Mouse (Mus musculus) midbrain, postnatal 0 days (tissue): ENCODE measurements around the gene Foxo4. TPM values are rescaled to one million over a fixed set of nuclear protein-coding genes. Genes with fewer than 3 reads are reported as not detected.
A peak's percentile ranks its signal among the peaks of the same experiment; 100 is the strongest.

Source experiments
- ATAC-seq: fragments of 200-750 bp; cut with Nextera tagmentation; 2 replicates; pipeline ENCODE4 v1.8.0; 2017; ENCODE audit warnings: moderate number of reproducible peaks, mild to moderate bottlenecking, moderate TSS enrichment, moderate library complexity; ENCODE audit not compliant: low FRiP score
- DNase-seq: peaks from one replicate; pipeline ENCODE4 v3.0.0-alpha.2; 2015; ENCODE audit warnings: low spot score
- H3K27ac ChIP-seq: fragments of 300-500 bp; sonication (generic); 2 replicates; pipeline ENCODE4 v1.5.1; 2014; ENCODE audit warnings: low read depth, mild to moderate bottlenecking, low read length, mixed read lengths
- H3K27me3 ChIP-seq: fragments of 300-500 bp; sonication (generic); 2 replicates; pipeline ENCODE4 v1.6.1; 2014; ENCODE audit warnings: low read length, control low read depth, mixed read lengths; ENCODE audit not compliant: insufficient read depth
- H3K36me3 ChIP-seq: fragments of 300-500 bp; sonication (generic); 2 replicates; pipeline ENCODE4 v1.6.1; 2014; ENCODE audit warnings: low read length, control low read depth, mixed read lengths; ENCODE audit not compliant: insufficient read depth
- H3K4me1 ChIP-seq: fragments of 300-500 bp; sonication (generic); 2 replicates; pipeline ENCODE4 v1.6.1; 2014; ENCODE audit warnings: mild to moderate bottlenecking, control low read depth, antibody characterized with exemption, low read length, mixed read lengths; ENCODE audit not compliant: insufficient read depth
- H3K4me2 ChIP-seq: fragments of 300-500 bp; sonication (generic); 2 replicates; pipeline ENCODE4 v1.6.1; 2014; ENCODE audit warnings: low read depth, mild to moderate bottlenecking, low read length, mixed read lengths; ENCODE audit not compliant: poor library complexity, severe bottlenecking
- H3K4me3 ChIP-seq: fragments of 300-500 bp; sonication (generic); 2 replicates; pipeline ENCODE4 v1.5.1; 2014; ENCODE audit warnings: low read depth, mild to moderate bottlenecking, low read length, moderate library complexity
- H3K9ac ChIP-seq: fragments of 300-500 bp; sonication (generic); replicated peaks from 2 replicates; pipeline ENCODE4 v1.6.1; 2014; ENCODE audit warnings: mild to moderate bottlenecking, low read length, moderate library complexity, mixed read lengths; ENCODE audit not compliant: poor library complexity, severe bottlenecking
- H3K9me3 ChIP-seq: fragments of 300-500 bp; sonication (generic); 2 replicates; pipeline ENCODE4 v1.6.1; 2016; ENCODE audit warnings: low read length, control low read depth
- CTCF ChIP-seq: IDR thresholded peaks from 2 replicates; pipeline ENCODE4 v1.5.1; 2016; ENCODE audit warnings: antibody characterized with exemption, mild to moderate bottlenecking
- WGBS: fragments of 180-500 bp; shearing (Covaris S2); extraction: QIAGEN DNeasy Blood & Tissue Kit; methylation state at CpG from one replicate; pipeline ENCODE4 v1.1.7; 2014; 5-methylcytosine and 5-hydroxymethylcytosine counted together
- polyA plus RNA-seq: library from polyadenylated mRNA; unstranded; fragments of >200 nt; fragmentation: Nextera tagmentation; extraction: Ambion mirVana; gene quantifications from 2 replicates; pipeline ENCODE4 v1.2.1, GENCODE M21; 2015
- total RNA-seq: library from RNA; depleted of rRNA; stranded (reverse); fragments of >200 nt; gene quantifications from 2 replicates; pipeline ENCODE4 v1.2.3, GENCODE M21; 2014; rRNA removed

Foxo4 gene
- 9.8 and 13.8 TPM in 2 replicates for total RNA-seq
- polyA plus RNA-seq = 0.48 and 0.65 TPM in 2 replicates

DNA sequence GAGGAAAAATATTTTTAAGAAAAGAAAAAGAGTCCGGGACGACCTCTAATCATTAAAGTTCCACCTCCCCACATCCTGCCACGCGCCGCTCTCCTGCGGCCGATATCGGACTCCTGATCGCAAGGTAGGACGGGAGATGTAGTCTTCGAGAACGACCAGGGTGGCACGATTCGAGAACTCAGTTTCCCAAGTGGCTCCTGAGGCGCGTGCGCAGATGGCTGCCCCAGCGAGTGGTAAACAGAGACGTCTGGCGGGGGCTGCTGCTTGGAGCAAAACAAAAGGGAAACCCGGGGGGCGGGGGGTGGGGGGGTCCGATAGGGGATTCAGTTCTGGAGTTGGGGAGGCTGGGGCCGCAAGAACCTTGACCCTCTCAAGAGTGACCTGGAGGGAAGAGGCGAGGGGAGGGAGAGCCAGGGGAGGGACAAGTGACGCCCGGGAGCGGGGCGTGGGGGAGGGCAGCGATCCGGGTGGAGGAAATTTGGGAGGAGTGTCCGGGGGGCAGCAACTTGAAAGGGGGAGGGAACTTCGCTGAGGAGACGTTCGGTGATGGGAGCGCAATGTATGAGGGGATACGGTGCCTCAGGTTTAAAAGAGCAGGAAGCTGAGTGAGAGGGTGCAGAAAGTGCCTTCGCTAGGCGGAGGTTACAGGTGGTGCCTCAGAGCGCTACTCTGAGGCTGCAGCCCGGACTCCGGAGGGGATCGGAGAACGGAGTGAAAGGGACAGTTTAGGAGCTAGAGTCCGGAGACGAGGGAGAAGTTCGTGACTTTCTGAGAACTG is at the start of gene Foxo4:
Gene Foxo4 (plus strand): TSS at position 577 of the 778 bp plus-strand sequence.
- Histone ChIP-seq H3K9me3 (no peaks in the 10 kb centered on the region), H3K4me1 (no peaks in the 10 kb centered on the region), H3K36me3 (no peaks in the 10 kb centered on the region), H3K9ac (0 out of 2 replicates have a peak within 1 kb of the TSS, but pooled peaks have one; percentile 33), H3K27ac (no peak within 1 kb of the TSS), H3K4me3 (peak within 1 kb of the TSS; percentile 46), H3K27me3 (no peaks in the 10 kb centered on the region), H3K4me2 (peak within 1 kb of the TSS; percentile 78)
- no peak for TF ChIP-seq CTCF
- DNase-seq (peak; percentile 94), ATAC-seq (peak; percentile 91)
- 26% methylated on average over 46 of the region's 47 CpGs for WGBS

DNA sequence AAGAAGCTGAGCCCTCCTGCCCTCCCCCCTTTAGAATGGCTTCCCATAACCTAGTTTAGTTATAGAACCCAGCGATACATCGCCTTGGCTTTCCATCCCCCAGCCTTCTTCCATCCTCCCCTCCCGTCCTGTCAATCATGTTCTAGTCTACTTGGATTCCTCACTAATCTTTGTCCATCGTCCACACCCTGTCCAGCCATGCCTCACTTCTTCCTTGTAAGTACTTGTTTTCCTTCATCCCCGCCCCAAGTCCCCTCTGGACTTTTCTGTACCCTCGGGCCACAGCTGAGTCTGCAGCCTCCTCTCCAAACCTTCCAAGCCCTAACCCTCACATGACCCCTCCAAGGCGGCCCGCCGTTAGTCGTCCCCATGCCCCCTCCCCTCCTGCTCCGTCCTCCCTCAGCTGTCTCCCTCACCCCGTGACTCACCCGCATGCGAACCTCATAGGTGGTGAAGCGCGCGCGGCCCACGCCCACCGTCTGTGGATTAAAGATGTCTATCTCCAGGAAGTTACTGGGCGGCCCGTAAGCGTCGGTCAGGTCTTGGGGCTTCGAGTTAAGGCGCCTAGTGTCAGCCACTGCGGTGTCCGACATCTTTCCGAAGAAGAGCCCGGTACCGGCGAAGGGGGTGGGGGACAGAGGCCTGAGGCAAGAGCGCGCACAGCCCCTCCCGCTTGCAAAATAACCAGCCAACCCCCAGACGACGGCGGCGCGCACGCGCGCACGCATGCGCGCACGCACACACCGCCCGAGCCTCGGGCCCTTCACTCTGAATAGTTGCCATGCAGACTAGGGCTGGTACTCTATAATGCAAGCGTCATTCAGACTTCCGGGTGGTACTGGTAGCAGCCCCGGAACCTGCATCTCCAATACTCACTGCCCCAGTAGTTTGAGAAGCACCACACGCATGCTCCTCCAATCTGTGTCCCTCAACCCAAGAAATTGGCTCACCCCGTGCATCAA is 32.2 kb upstream of the Foxo4 start, which contains the start of gene Snx12:
Gene Snx12 (minus strand): TSS at position 730 of the 962 bp plus-strand sequence.
- peak; percentile 97 for ATAC-seq
- peak within 1 kb of the TSS; percentile 49 for H3K4me2 ChIP-seq
- no peaks in the 10 kb centered on the region for H3K4me1 ChIP-seq
- peak; percentile 95 for DNase-seq
- H3K36me3 ChIP-seq = no peaks in the 10 kb centered on the region
- H3K27me3 ChIP-seq = peaks cover 3% of the 10 kb centered on the region; the same call in 1 of the 2 replicates
- peak within 1 kb of the TSS; percentile 50 for H3K4me3 ChIP-seq
- H3K9me3 ChIP-seq = no peaks in the 10 kb centered on the region
- WGBS = 21% methylated on average over 55 of the region's 55 CpGs
- no peak for TF ChIP-seq CTCF
- peak within 1 kb of the TSS; percentile 61 for H3K9ac ChIP-seq
- H3K27ac ChIP-seq = peak within 1 kb of the TSS; percentile 65

DNA sequence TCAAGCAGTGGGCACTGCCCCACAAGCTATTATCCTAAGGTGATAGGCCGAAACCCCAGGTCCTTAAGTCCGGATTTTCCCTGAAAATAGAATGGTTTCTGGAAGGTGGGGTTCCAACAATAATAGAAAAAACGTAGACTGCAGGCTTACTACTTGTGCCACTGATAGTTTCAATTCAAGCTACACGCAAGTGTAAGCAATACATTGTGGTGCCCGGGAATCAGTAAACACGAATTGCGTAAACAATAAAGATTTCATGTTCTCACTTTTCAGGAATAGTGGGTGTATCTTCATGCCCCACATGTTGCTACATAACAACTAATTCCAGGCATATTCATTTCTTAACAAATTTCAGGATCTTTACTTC is 31.5 kb upstream of the Foxo4 start:
- H3K4me1 ChIP-seq = no peaks in the 10 kb centered on the region
- H3K36me3 ChIP-seq = no peaks in the 10 kb centered on the region
- no peak overlapping the region for H3K9ac ChIP-seq
- peak overlapping the region; percentile 50 for H3K4me3 ChIP-seq
- ATAC-seq (no peak), DNase-seq (no peak)
- H3K27ac ChIP-seq = peak overlapping the region; percentile 38
- H3K27me3 ChIP-seq = peaks cover 3% of the 10 kb centered on the region; the same call in 1 of the 2 replicates
- peak overlapping the region; percentile 38 for H3K4me2 ChIP-seq
- no peaks in the 10 kb centered on the region for H3K9me3 ChIP-seq
- 25% methylated on average over 7 of the region's 7 CpGs for WGBS
- no peak for TF ChIP-seq CTCF

DNA sequence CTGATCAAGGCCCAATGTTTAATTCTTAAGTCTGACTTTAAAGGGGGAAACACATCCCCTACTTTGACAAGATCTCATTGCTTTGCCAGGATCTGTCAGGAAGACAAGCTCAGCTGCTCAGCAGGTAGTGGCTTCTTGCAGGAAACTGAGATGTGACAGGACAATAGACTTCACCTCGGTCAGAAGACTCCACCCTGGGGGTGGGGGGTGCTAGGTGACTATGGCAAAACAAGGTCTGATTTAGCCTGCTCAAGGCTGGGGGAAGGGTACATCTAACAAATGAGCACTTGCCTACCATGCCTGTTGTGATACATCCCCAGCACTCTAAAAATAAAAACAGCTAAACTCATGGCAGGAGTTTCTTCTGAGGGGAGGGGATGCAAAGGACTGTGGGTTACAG is 9.3 kb upstream of the Foxo4 start:
- H3K36me3 ChIP-seq = no peaks in the 10 kb centered on the region
- H3K27me3 ChIP-seq = no peaks in the 10 kb centered on the region
- no peak overlapping the region for H3K4me2 ChIP-seq
- no peaks in the 10 kb centered on the region for H3K4me1 ChIP-seq
- no peak for ATAC-seq
- no peak for TF ChIP-seq CTCF
- no peak for DNase-seq
- no peak overlapping the region for H3K9ac ChIP-seq
- 6% methylated on average over 1 of the region's 1 CpGs for WGBS
- H3K27ac ChIP-seq = no peak overlapping the region
- no peaks in the 10 kb centered on the region for H3K9me3 ChIP-seq
- no peak overlapping the region for H3K4me3 ChIP-seq

DNA sequence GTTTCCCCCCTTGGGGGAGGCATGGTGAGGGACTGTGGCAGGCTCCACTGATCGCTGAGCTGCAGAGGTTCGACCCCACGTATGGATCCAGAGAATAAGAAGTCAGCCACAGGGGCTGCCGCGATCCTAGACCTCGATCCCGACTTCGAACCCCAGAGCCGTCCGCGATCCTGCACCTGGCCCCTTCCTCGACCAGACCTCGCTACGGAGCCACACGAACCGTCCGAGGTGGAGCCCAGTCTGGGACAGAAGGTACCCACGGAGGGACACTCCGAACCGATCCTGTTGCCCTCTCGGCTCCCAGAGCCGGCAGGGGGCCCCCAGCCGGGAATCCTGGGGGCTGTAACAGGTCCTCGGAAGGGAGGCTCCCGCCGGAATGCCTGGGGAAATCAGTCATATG is 412 bp downstream of the Foxo4 start:
- Histone ChIP-seq H3K4me2 (peak overlapping the region; percentile 78), H3K36me3 (no peaks in the 10 kb centered on the region), H3K4me3 (peak overlapping the region; percentile 46), H3K9me3 (no peaks in the 10 kb centered on the region), H3K27me3 (no peaks in the 10 kb centered on the region), H3K27ac (no peak overlapping the region), H3K4me1 (no peaks in the 10 kb centered on the region), H3K9ac (0 out of 2 replicates have a peak overlapping the region, but pooled peaks have one; percentile 33)
- DNase-seq (no peak), ATAC-seq (peak; percentile 39; the same call in 1 of the 2 replicates)
- 8% methylated on average over 19 of the region's 26 CpGs for WGBS
- no peak for TF ChIP-seq CTCF
